Mouse (Mus musculus) right cerebral cortex, postnatal 4 days (tissue): ENCODE data around the gene Klc1.

ENCODE experiments used
- DNase-seq: peaks from one replicate; pipeline ENCODE4 v3.0.0-alpha.2; 2022

Klc1 gene

DNA sequence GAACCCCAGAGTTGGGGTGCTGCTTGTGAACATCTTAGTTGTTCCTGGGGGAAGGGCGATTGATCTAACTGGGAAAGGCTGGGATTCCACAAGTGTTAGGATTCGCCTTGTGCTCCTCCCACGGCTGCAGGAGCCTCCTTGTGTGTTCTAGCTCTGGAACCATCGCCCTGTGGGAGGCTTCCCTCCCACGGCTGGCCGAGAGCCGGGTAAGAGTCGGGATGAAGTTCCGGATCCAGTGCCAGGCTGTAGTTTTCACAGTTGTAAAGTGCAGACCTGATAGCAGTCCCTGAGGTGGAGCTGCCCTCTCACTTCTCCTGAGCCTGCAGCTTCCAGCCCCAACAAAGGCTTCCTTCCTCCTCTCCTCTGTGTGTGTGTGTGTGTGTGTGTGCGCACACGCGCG, 57.9 kb downstream of the Klc1 start:
- no peak for DNase-seq

DNA sequence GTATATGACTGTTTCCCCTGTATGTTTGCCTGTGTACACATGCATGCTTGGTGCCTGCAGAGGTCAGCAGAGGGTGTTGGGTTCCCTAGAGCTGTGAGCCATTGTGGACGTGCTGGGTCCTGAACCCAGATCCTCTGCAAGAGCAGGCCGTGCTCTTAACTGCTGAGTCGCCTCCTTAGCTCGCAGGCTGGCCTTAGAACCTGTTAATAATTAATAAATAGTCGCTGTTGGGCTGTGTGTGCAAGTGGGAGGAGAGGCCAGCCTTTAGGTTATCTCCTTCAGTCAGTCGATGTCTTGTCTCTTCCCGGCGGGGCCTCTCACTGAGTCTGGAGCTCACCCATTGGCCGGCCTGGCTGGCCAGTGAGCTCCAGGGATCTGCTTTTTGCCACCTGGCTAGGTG, 58.3 kb downstream of the Klc1 start:
- DNase-seq, result no peak

DNA sequence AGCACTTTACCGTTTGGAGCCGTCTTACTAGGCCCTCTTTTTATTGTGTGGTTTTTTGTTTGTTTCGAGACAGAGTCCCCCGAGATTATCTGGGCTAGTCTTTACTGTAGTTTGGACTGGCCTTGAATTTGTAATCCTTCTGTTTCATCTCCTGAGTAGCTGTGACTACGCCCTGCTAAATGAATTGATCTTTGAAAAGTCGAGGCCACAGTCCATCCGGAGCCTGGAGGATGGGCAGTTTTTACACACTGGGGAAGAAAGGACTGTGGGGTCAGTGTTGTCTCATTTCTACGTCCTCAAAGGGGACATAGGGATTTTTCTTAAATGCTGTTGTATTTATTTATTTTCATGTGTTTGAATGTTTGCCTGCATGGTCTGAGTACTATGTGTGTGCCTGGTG, 59.3 kb downstream of the Klc1 start:
- DNase-seq, result no peak

DNA sequence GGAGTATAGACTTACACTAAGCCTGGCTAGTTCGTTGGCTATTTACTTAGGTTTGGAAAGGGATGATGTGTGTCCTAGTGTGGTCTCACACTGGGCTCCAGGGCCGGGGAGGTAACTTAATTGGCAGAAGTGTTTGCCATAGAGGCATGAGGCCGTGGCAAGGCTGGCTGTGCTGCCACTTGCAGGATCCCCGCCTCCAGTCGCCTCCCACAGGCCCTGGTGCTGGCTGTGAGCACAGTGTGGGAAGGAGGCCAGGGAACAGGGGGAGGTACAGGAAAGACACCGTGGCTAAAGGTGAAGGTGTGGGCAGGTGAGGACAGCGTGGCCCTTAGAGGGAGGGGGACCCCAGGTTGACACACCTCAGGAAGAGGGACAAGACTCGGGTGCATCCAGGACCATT, 61.3 kb downstream of the Klc1 start:
- no peak for DNase-seq

DNA sequence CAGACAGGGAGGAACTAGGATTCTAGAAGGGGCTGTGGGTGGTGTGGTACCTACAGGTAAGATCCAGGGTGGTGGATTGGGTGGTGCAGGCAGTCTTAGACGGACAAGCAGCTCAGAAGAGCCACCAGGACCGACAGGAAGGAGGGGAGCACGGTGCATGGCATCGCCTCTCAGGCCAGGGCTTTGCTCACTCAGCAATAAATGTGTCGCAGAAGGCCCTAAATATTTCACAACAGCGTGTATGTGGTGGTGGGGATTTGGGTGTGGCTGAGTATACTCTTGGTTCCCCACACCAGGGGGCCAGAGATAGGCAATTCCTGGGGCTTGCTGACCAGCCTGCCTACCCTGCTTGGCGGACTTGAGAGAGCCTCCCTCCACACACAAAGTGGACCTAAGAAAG, 62.1 kb downstream of the Klc1 start:
- no peak for DNase-seq

DNA sequence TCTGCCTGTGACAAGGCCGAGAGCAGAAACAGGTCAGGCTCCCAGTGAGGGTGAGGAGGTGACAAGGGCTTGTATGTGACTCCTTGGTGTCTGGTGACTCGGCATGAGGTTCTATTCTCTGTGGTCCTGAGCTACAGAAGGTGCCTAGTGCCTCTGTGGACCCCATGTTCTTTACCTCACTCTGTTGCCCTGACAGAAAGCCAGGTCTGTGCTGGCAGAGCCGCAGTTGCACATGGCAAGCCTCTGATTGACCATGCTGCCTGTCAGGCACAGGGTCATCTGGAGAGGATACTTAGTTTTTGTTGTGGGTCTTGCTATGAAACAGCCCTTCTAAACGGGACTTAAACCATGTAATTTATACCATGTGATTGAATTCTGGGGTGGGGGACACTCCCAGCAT, 63.3 kb downstream of the Klc1 start:
- no peak for DNase-seq

DNA sequence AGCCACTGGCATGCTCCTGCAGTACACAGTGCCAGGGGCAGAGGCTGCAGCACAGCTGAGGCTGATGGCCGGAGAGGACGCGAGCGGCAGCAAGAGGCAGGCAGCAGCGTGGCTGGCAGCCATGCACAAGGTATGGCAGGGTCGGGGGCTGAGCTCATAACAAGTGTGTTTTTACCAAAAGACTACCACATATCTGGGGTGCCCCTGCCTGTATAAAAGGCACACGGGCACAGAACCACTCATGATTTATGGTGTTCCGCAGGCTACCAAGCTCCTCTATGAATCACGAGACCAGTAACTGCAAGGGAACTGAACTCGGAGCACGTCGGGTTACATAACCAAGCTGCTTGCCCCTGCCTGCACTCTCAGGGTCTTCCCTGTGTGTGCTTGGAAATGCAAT, 68.9 kb downstream of the Klc1 start:
- DNase-seq, result no peak

DNA sequence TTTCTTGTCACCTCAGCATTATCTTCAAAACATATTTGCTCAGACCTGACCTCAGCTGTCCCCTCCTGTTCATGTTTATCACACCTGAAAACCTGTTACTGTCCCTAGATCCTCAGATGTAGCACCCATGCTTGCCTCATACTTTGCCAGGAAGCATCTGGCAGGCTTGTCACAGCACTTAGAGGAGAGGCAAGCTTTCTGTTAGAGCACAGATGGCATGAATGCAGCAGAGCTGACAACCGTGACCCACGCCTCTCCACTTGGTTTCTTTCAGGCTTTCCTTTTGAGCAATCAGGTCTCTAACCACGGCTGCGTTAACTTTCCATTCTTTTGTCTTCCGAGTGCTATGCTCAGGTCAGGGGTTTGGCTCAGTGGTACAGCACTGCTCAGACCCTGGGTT, 70.8 kb downstream of the Klc1 start:
- no peak for DNase-seq

DNA sequence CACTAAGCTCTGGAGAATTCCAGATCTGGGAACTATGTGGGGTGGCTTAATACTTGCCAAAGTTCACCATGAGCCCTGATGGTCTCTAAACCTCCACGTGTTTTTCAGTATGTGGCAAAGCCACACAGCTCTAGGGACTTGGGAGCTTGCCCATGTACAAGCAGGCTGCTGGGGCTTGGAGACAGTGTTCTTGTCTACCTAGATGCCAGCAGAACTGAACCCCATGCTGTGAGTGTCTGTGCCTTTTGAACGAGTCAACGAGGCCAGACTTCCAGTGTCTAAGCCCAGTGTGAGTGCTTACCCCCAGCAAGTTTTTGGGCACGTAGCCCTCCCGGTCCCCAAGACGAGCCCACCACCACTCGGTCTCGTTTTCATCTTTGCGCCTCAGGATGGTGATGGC, 71.3 kb downstream of the Klc1 start:
- no peak for DNase-seq

DNA sequence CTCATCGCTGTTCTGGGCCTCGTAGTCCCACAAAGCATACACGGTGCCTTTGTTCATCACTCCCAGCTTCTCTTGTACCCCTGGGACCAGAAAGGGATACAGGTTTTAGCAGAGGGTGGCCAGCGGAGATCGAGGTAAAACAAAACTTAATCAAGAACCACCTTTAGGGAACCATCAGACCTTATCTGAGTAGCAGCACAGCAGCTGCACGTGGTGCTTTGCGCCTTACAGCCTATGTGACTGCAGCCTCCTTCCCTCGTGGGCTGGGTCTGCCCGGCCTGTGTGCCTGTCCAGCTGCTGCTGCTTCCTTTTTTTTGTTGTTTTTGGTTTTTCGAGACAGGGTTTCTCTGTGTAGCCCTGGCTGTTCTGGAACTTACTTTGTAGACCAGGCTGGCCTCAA, 71.7 kb downstream of the Klc1 start:
- no peak for DNase-seq

DNA sequence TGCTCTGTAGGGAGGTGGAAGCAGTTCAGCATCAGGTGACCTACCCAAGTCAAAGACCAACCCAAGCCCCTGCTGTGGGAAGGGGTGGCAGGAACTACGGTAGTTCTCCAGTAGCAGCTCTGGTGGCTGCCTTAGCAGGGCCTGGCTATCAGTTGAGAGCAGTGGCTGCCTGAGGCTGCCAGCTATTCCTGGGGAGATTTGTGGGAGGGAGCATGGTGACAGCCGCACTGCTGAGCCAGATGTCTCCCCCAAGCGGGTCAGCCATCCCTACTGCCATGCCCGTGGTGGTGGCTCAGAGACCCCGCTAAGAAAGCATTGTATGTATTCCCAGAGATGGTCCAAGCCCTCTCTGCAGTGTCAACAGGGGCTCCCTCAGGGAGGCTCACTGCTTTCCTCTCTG, 74.0 kb downstream of the Klc1 start:
- DNase-seq, result no peak

DNA sequence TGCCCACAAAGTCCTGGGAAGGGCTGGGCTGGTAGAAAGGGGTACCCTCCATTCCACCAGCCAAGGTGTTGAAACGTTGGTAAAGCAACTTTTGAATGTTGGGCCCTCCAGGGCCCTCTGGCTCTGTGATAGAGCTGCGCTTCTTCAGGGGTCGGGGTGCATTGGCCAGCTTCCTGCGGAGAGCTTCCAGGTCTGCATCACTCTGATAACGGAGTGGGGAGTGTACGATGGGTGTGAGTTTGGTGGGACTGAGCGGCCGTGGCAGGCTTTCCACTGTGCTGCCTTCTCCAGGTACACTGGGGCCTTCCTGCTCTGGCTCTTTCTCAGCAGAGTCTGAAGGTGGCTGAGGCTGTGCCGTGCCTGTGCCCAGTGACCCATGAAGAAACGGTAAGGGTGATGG, 74.8 kb downstream of the Klc1 start:
- no peak for DNase-seq

DNA sequence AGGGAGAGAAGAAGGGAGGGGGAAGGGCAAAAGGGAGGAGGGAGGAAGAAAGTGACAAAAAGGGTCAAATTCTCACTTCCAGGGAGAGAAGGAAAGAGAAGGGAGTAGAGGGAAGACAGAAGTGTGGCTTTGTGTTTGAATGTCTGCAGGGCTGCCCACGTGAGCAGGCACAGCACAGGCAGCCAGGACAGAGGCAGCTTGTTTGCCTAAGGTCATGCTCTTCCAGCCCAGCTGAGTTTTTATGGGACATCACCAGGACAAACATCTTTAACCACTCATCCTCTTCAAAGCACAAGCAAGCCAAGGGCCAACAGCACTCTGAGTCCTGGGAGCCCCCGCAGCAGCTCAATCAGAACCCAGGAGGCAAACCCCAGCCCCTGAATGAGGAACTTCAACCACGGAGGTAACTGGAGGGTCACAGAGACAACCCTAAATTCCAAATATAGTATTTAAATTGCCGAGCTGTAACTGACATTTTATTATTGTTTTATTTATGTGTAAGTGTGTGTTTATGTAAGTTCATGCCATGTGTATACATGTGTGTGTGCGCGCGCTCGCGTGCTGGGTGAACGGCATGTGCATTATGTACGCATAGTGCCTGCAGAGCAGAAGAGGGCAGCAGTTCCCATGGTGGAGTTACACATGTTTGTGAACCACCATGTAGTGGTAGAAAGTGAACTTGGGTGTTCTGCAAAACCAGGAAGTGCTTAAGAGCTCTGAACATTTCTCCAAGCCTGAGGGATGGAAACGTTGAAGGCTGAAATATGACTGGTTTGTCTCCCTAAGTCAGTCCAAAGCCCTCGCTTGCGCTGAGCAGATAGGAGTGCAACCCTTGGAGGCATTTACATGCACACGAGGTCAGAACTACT, 84.2 kb downstream of the Klc1 start:
- no peak for DNase-seq

DNA sequence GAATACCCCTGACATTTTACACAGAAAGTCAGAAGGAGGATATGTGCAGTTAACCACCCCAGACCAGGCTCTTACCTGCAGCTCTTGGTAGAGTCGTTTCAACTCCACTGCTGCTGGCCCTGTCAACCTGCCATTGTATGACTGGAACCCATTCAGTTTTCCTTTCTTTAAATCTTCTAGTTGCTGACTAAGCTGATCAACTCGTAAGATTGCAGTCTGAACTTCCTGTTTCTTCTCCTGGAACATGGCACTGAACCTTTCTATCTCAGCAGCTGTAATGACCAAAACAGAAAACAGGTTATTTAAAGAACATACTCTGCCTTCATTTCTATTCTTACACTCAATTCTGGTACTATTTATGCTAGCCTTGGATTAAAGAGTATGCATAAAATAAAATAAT, 84.8 kb downstream of the Klc1 start:
- no peak for DNase-seq

DNA sequence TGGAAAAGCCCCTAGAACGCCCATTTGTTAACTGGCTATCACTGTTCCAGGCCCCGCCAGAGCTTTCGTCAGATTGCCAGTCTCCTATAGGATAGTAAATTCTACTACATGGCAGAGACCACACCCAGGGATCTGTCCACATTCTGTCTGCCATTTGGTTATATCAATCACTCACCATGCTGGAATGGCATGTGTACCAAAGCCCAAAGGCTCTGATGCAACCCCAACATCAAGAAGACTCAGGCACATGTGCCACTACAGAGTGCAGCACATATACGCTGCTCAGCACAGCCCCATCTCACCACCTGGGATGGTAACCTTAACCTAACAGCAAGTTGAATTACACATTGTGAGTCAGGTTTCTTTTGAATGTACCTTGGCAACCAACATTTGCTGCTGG, 87.3 kb downstream of the Klc1 start:
- DNase-seq, result no peak

DNA sequence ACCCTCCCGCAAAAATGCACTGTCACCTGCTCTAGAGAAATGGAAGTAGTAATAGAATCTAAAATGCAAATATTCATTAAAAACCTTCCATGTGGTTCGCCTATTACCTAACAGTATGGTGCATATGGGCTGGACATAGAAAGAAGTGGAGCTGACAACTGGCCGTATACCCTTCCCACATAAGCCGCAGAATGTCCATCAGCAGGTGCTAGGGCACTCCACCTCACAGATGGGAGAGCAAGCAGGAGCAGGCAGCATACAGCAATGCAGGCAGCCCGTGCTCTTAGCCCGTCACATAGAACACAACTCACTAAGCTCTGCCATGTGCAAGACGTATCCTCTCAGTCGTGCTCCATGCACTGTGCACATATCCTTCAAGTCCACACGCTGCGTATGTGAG, 88.2 kb downstream of the Klc1 start:
- DNase-seq, result no peak

DNA sequence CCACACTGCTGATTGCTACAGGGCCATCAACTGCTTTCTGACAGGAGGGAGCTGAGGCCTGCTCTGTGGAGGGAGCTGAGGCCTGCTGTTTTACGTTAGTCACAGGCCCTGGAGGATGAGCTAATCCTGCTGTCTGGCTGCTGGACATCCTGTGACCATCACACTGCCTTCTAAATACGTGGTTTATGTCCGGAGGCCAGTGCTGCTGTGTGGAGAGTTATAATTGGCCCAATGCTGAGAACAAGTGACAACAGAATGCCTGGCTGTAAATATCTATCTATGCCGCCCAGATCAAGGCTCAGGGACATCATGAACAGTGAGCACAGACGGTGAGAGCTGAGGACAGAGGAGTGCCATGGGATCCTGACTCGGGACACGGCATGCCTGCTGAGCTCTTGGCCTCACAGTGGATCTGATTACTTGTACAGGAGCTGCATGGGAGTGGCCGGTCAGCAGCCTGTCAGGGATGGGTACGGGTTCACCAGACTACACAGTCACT, 89.7 kb downstream of the Klc1 start:
- no peak for DNase-seq

DNA sequence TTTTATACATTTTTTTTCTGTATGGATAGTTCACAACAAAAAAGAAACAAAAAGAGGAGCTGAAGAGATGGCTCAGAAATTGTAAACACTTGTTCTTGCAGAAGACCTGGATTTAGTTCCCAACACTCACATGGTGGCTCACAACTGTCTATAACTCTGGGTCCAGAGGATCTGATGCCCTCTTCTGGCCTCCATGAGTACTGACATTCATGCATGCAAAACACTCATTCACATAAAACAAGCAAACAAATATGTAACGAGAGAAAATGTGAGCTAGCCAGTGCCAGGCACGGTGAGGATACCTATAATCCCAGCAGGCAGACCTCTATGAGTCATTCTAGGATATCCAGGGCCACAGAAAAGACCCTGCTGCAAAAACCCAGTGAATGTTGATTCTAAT, 92.6 kb downstream of the Klc1 start:
- no peak for DNase-seq

DNA sequence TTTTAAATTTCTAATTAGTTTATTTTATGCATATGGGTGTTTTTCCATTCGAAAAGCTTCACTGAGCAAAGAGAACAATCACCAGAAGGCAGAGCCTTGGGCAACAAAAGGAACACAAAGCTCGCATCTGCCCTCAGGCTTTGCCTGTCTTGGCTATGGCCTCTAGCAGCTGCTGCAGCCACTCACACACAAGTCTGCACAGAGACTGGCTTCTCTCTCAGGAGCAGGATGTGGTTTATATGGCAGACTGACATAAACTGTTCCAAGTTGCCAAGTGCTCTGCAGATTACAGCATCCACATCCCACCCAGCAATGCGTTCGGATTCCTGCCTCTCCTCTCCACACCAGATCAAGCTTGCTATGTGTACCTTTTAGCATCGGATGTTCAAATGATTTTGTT, 93.1 kb downstream of the Klc1 start:
- no peak for DNase-seq

DNA sequence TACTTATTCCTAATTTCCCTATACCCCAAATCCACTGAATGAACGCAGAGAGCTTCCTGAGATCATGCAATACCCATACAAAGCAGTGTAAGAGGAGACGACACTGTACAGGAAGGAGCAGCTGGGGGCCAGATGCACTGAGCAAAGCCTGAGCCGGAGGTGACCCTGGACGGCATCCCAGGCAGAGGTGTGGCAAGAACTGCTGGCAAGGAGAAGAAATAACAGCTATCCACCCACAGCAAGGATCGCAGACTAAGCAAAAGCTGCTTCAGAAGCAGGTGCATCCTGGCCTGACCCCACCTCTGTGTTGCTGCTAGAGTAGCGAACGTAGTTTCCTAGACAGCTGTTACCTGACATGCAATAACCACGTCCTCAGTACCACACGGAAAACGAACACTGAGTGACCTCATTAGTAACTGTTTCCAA, 94.4 kb downstream of the Klc1 start:
- DNase-seq, result no peak

DNA sequence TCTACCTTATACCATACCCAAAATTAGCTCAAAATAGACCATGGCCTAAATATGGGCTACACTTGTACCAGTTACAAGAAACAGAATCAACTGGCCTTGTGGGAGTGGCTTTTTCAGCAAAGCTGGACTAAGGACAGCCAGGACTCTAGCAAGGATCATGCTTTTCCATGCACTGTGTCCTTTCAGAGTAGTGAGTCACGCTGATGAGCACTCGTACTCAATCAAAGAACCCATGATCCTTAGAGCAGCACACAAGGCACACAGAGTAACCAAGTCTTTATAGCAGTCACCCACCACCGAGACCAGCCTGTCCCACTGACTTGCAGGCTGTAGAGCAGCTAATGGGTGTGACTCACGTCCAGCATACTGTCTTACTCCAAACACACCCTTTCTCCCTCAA, 94.9 kb downstream of the Klc1 start:
- DNase-seq, result no peak

DNA sequence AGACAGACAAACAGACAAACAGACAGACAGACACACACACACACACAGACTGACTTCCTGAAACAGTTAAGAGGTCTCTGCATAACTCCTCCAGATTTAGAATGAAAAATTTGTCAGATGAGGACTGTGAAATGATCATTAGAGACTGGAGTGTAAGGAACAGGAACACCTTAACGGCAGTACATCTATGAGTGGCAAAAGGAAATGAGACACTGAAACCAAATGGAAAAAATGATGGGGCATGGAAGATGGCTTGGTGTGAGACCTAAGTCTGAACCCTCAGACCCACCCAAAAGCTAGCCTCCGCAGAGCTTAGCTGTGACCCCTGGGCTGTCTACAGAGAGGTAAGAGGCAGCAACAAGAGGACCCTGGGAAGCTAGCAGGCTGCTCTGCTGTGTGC, 96.8 kb downstream of the Klc1 start:
- DNase-seq, result no peak
